Mouse (Mus musculus) lung, postnatal 0 days (tissue): Measurements from ENCODE around the gene Qk. TPM values are rescaled to one million over a fixed set of nuclear protein-coding genes. Genes with fewer than 3 reads are reported as not detected.

Experiments used
- ATAC-seq: fragments of 200-750 bp; cut with Nextera tagmentation; 2 replicates; pipeline ENCODE4 v1.8.0; 2017; ENCODE audit warnings: moderate library complexity
- DNase-seq: peaks from one replicate; pipeline ENCODE4 v3.0.0-alpha.2; 2016; ENCODE audit warnings: low spot score
- H3K27ac ChIP-seq: fragments of 300-500 bp; sonication (generic); 2 replicates; pipeline ENCODE4 v1.5.1; 2014; ENCODE audit warnings: antibody characterized with exemption, mild to moderate bottlenecking, low read length, mixed read lengths
- H3K27me3 ChIP-seq: fragments of 300-500 bp; sonication (generic); replicated peaks from 2 replicates; pipeline ENCODE4 v1.6.1; 2014; ENCODE audit warnings: low read length, mixed read lengths; ENCODE audit not compliant: insufficient read depth
- H3K36me3 ChIP-seq: fragments of 300-500 bp; sonication (generic); 2 replicates; pipeline ENCODE4 v1.6.1; 2014; ENCODE audit warnings: low read length, mixed read lengths; ENCODE audit not compliant: insufficient read depth
- H3K4me1 ChIP-seq: fragments of 300-500 bp; sonication (generic); 2 replicates; pipeline ENCODE4 v1.6.1; 2014; ENCODE audit warnings: antibody characterized with exemption, low read depth, low read length, mixed read lengths; ENCODE audit not compliant: insufficient read depth
- H3K4me2 ChIP-seq: fragments of 300-500 bp; sonication (generic); replicated peaks from 2 replicates; pipeline ENCODE4 v1.6.1; 2014; ENCODE audit warnings: low read depth, mild to moderate bottlenecking, low read length, moderate library complexity, mixed read lengths
- H3K4me3 ChIP-seq: fragments of 300-500 bp; sonication (generic); 2 replicates; pipeline ENCODE4 v1.5.1; 2014; ENCODE audit warnings: low read depth, low read length
- H3K9ac ChIP-seq: fragments of 300-500 bp; sonication (generic); replicated peaks from 2 replicates; pipeline ENCODE4 v1.6.1; 2014; ENCODE audit warnings: low read depth, mild to moderate bottlenecking
- H3K9me3 ChIP-seq: fragments of 300-500 bp; sonication (generic); 2 replicates; pipeline ENCODE4 v1.6.1; 2016; ENCODE audit warnings: low read length, mixed read lengths
- CTCF ChIP-seq: IDR thresholded peaks from 2 replicates; pipeline ENCODE4 v1.5.1; 2016; ENCODE audit warnings: antibody characterized with exemption, mild to moderate bottlenecking
- EP300 ChIP-seq: IDR thresholded peaks from 2 replicates; pipeline ENCODE4 v1.6.1; 2016; ENCODE audit warnings: antibody characterized with exemption, mild to moderate bottlenecking, control low read depth
- WGBS: fragments of 180-500 bp; shearing (Covaris S2); extraction: QIAGEN DNeasy Blood & Tissue Kit; methylation state at CpG from one replicate; pipeline ENCODE4 v1.1.7; 2014; 5-methylcytosine and 5-hydroxymethylcytosine counted together
- polyA plus RNA-seq: library from polyadenylated mRNA; unstranded; fragments of >200 nt; fragmentation: Nextera tagmentation; extraction: Ambion mirVana; gene quantifications from 2 replicates; pipeline ENCODE4 v1.2.1, GENCODE M21; 2015

The Qk gene
- polyA plus RNA-seq, 1 experiment from 2014 or later = 60.2 TPM

- WGBS = 60% methylated on average over 4 of the region's 4 CpGs
- Histone ChIP-seq H3K4me1 (no peaks in the 10 kb centered on the region; the same call in 1 of the 2 replicates), H3K4me2 (no peak overlapping the region), H3K27me3 (no peaks in the 10 kb centered on the region), H3K27ac (no peak overlapping the region), H3K4me3 (no peak overlapping the region), H3K9me3 (no peaks in the 10 kb centered on the region), H3K36me3 (no peaks in the 10 kb centered on the region), H3K9ac (no peak overlapping the region)
- ATAC-seq (no peak), DNase-seq (no peak)
- TF ChIP-seq CTCF = no peak
- no peak for TF ChIP-seq EP300
Measured at GRCm38 (mm10) chr17:10251252-10251958, 68.2 kb downstream of the Qk start.

- Histone ChIP-seq H3K36me3 (no peaks in the 10 kb centered on the region), H3K27ac (no peak overlapping the region), H3K27me3 (no peaks in the 10 kb centered on the region), H3K4me2 (no peak overlapping the region), H3K4me1 (peaks cover 4% of the 10 kb centered on the region; the same call in 1 of the 2 replicates), H3K9me3 (no peaks in the 10 kb centered on the region), H3K4me3 (no peak overlapping the region), H3K9ac (no peak overlapping the region)
- WGBS = 45% methylated on average over 1 of the region's 1 CpGs
- ATAC-seq (peak; percentile 32; the same call in 1 of the 2 replicates), DNase-seq (peak; percentile 59)
- TF ChIP-seq CTCF (no peak), EP300 (no peak)
Measured at GRCm38 (mm10) chr17:10240081-10240480, 79.6 kb downstream of the Qk start.

GRCm38 (mm10) chr17:10236595-10236994 lies 83.1 kb downstream of the Qk start:
- ATAC-seq (no peak), DNase-seq (no peak)
- no peak overlapping the region for H3K4me3 ChIP-seq
- no peak overlapping the region for H3K9ac ChIP-seq
- no peaks in the 10 kb centered on the region for H3K9me3 ChIP-seq
- H3K27me3 ChIP-seq = no peaks in the 10 kb centered on the region
- TF ChIP-seq CTCF (no peak), EP300 (no peak)
- H3K4me1 ChIP-seq = peaks cover 4% of the 10 kb centered on the region; the same call in 1 of the 2 replicates
- 86% methylated on average over 2 of the region's 2 CpGs for WGBS
- H3K27ac ChIP-seq = no peak overlapping the region
- H3K4me2 ChIP-seq = no peak overlapping the region
- no peaks in the 10 kb centered on the region for H3K36me3 ChIP-seq

- WGBS = 93% methylated on average over 3 of the region's 3 CpGs
- H3K27me3 ChIP-seq = no peaks in the 10 kb centered on the region
- no peaks in the 10 kb centered on the region for H3K36me3 ChIP-seq
- no peak overlapping the region for H3K9ac ChIP-seq
- DNase-seq (no peak), ATAC-seq (no peak)
- H3K4me1 ChIP-seq = no peaks in the 10 kb centered on the region
- no peak overlapping the region for H3K27ac ChIP-seq
- TF ChIP-seq CTCF = no peak
- H3K4me2 ChIP-seq = no peak overlapping the region
- no peaks in the 10 kb centered on the region for H3K9me3 ChIP-seq
- H3K4me3 ChIP-seq = no peak overlapping the region
Measured at GRCm38 (mm10) chr17:10232406-10232805, 87.2 kb downstream of the Qk start.

- Histone ChIP-seq H3K9ac (no peak overlapping the region), H3K9me3 (no peaks in the 10 kb centered on the region), H3K27me3 (no peaks in the 10 kb centered on the region), H3K4me2 (no peak overlapping the region), H3K27ac (no peak overlapping the region), H3K4me1 (peaks cover 5% of the 10 kb centered on the region; the same call in 1 of the 2 replicates), H3K36me3 (no peaks in the 10 kb centered on the region), H3K4me3 (no peak overlapping the region)
- no peak for ATAC-seq
- no peak for DNase-seq
- 80% methylated on average over 3 of the region's 3 CpGs for WGBS
- no peak for TF ChIP-seq EP300
- no peak for TF ChIP-seq CTCF
Measured at GRCm38 (mm10) chr17:10227798-10228538, 91.7 kb downstream of the Qk start.

- ATAC-seq (no peak), DNase-seq (no peak)
- no peaks in the 10 kb centered on the region for H3K27me3 ChIP-seq
- H3K4me1 ChIP-seq = no peaks in the 10 kb centered on the region
- no peaks in the 10 kb centered on the region; the same call in 1 of the 2 replicates for H3K36me3 ChIP-seq
- H3K4me3 ChIP-seq = no peak overlapping the region
- no peak overlapping the region for H3K4me2 ChIP-seq
- no peaks in the 10 kb centered on the region for H3K9me3 ChIP-seq
- TF ChIP-seq CTCF (no peak), EP300 (no peak)
- no peak overlapping the region for H3K27ac ChIP-seq
- 68% methylated on average over 5 of the region's 5 CpGs for WGBS
- H3K9ac ChIP-seq = no peak overlapping the region
Measured at GRCm38 (mm10) chr17:10216164-10216563, 103.5 kb downstream of the Qk start.
